Mouse (Mus musculus): Measurements from ENCODE around the gene Phkb.

DNA sequence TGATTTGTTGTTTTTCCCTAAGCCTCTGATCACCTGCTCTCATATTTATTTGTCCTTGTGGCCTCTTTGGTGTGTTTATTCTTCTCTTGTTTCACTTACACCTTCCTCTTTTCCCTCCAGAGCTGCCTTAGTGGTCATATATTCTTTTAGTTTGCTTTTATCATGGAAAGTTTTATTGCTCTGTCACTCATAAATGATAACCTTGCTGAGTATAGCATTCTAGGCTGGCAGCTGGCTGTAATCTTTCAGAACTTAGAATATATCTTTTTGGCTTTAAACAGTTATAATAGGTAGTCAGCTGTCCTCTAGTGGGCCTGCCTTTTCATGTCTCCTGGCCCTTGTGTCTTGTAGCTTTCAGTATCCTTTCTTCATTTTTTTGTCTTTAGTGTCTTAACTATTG is 5.1 kb downstream of the Phkb start:
- TF ChIP-seq CTCF (IDR thresholded peaks at IDR 0.05; ENCODE audit: borderline replicate concordance, control insufficient read depth, extremely low read depth, insufficient read depth, low read length, poor library complexity) (no peak), POLR2A (IDR thresholded peaks at IDR 0.05; ENCODE audit: control insufficient read depth, extremely low read depth, insufficient read depth, low read length, poor library complexity) (no peak)

Measured in thymus, adult 2 months (tissue).